Mouse (Mus musculus): Measurements from ENCODE around the gene Gas2l1.

- no peak for TF ChIP-seq CTCF (IDR thresholded peaks at IDR 0.05; ENCODE audit: control insufficient read depth, insufficient read depth, low read length)
- peak; percentile 33; the same call in 1 of the 2 replicates for TF ChIP-seq POLR2A (IDR thresholded peaks at IDR 0.05; ENCODE audit: borderline replicate concordance, control insufficient read depth, low read depth, low read length)
Observed at GRCm38 (mm10) chr11:5099576-5100183, 34.6 kb upstream of the Gas2l1 start.
